Mouse (Mus musculus): Measurements from ENCODE around the gene Slc39a11. TPM values are rescaled to one million over a fixed set of nuclear protein-coding genes. Genes with fewer than 3 reads are reported as not detected.

The Slc39a11 gene
- polyA plus RNA-seq, 1 experiment from 2014 or later: 15.1 TPM

GRCm38 (mm10) chr11:113522726-113523125 is 127.2 kb downstream of the Slc39a11 start:
- no peak for TF ChIP-seq CTCF (IDR thresholded peaks at IDR 0.05)
- TF ChIP-seq EP300 (IDR thresholded peaks at IDR 0.05): no peak

DNA sequence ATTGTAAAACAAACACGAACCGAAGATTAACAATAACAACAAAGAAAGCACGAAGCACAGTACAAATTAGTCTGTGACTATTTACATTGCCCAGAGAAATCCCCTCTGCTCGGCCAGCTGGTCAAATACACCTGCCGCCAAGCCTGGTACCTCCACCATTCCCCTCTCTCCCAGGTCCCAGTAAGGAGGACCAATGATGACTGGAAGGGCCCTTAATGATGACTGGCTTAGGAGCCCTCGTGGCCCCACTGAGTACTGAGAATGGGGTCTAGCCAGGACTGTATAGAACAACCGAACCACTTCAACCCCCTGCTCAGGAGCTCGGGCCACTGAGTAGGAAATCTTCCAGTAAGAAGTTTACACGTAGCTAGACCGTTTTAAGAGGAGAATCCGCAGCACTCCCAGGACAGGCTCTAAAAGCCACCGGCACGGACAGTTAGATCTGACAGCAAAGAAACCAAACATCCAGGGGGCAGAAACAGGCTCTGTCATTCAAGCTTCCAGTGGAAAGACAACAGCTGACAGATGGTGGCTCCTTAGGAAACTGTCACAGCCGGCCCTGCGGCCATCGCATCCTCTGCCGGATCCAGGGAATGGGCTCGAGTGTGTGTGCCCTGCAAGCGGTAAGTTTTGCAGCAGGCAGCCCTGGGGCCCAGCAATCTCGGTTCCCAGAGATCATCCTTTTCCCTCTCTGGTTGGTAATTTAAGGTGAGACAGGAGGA is 128.2 kb downstream of the Slc39a11 start:
- no peak for DNase-seq (ENCODE audit: low spot score)
- Histone ChIP-seq H3K36me3 (ENCODE audit: insufficient read depth, low read length) (no peaks in the 10 kb centered on the region), H3K27me3 (replicated peaks; ENCODE audit: insufficient read depth, low read length) (no peaks in the 10 kb centered on the region), H3K9me3 (ENCODE audit: low read length) (no peaks in the 10 kb centered on the region), H3K9ac (replicated peaks; ENCODE audit: low read depth) (no peak overlapping the region), H3K4me1 (ENCODE audit: insufficient read depth, low read depth, low read length) (no peaks in the 10 kb centered on the region), H3K4me3 (ENCODE audit: low read depth, low read length) (no peak overlapping the region), H3K4me2 (replicated peaks; ENCODE audit: low read depth, low read length) (no peak overlapping the region), H3K27ac (ENCODE audit: low read length) (no peak overlapping the region)
- no peak for TF ChIP-seq EP300 (IDR thresholded peaks at IDR 0.05)
- no peak for TF ChIP-seq CTCF (IDR thresholded peaks at IDR 0.05)
- WGBS: 60% methylated on average over 20 of the region's 20 CpGs
- ATAC-seq: no peak

More at GRCm38 (mm10) chr11:113522726-113523125, 127.2 kb downstream of the Slc39a11 start:
- no peak for DNase-seq (ENCODE audit: low spot score)
- H3K9ac ChIP-seq (replicated peaks; ENCODE audit: low read depth): no peak overlapping the region
- H3K4me3 ChIP-seq (ENCODE audit: low read depth, low read length): no peak overlapping the region
- ATAC-seq: no peak
- no peaks in the 10 kb centered on the region for H3K4me1 ChIP-seq (ENCODE audit: insufficient read depth, low read depth, low read length)
- no peak overlapping the region for H3K27ac ChIP-seq (ENCODE audit: low read length)
- H3K27me3 ChIP-seq (replicated peaks; ENCODE audit: insufficient read depth, low read length): no peaks in the 10 kb centered on the region
- H3K9me3 ChIP-seq (ENCODE audit: low read length): no peaks in the 10 kb centered on the region
- no peaks in the 10 kb centered on the region for H3K36me3 ChIP-seq (ENCODE audit: insufficient read depth, low read length)
- 73% methylated on average over 4 of the region's 4 CpGs for WGBS
- H3K4me2 ChIP-seq (replicated peaks; ENCODE audit: low read depth, low read length): no peak overlapping the region

- no peak for DNase-seq (ENCODE audit: low spot score)
- no peak for ATAC-seq
- Histone ChIP-seq H3K4me1 (ENCODE audit: insufficient read depth, low read depth, low read length) (no peaks in the 10 kb centered on the region), H3K36me3 (ENCODE audit: insufficient read depth, low read length) (no peaks in the 10 kb centered on the region), H3K27me3 (replicated peaks; ENCODE audit: insufficient read depth, low read length) (no peaks in the 10 kb centered on the region), H3K9me3 (ENCODE audit: low read length) (no peaks in the 10 kb centered on the region), H3K4me2 (replicated peaks; ENCODE audit: low read depth, low read length) (no peak overlapping the region), H3K27ac (ENCODE audit: low read length) (no peak overlapping the region), H3K4me3 (ENCODE audit: low read depth, low read length) (no peak overlapping the region), H3K9ac (replicated peaks; ENCODE audit: low read depth) (no peak overlapping the region)
- TF ChIP-seq CTCF (IDR thresholded peaks at IDR 0.05) (no peak), EP300 (IDR thresholded peaks at IDR 0.05) (no peak)
- 70% methylated on average over 17 of the region's 17 CpGs for WGBS
Observed at GRCm38 (mm10) chr11:113520851-113521461, 128.9 kb downstream of the Slc39a11 start.

DNA sequence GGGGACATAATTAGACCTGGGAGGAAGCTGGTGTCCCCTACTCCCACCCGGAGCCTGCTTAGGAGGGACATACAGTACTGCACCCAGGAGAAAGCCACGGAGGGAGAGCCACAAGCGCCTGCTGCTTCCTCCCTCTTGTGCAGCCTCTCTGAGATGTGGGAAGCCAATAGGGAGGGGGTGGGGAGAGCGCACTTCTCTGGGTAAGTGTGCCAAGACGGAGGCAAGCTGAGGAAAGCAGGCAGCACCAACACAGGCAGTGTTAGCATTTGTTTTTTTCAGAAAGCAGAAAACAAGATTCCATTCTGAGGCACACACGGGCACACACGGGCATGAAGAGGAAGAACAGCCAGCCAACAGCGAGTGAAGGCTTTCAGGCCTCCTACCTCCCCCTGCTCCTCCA is 129.5 kb downstream of the Slc39a11 start:
- TF ChIP-seq EP300 (IDR thresholded peaks at IDR 0.05) (no peak), CTCF (IDR thresholded peaks at IDR 0.05) (no peak)
- no peaks in the 10 kb centered on the region for H3K9me3 ChIP-seq (ENCODE audit: low read length)
- H3K36me3 ChIP-seq (ENCODE audit: insufficient read depth, low read length): no peaks in the 10 kb centered on the region
- H3K4me2 ChIP-seq (replicated peaks; ENCODE audit: low read depth, low read length): no peak overlapping the region
- no peaks in the 10 kb centered on the region for H3K27me3 ChIP-seq (replicated peaks; ENCODE audit: insufficient read depth, low read length)
- ATAC-seq (no peak), DNase-seq (ENCODE audit: low spot score) (no peak)
- H3K4me1 ChIP-seq (ENCODE audit: insufficient read depth, low read depth, low read length): no peaks in the 10 kb centered on the region
- 56% methylated on average over 8 of the region's 8 CpGs for WGBS
- no peak overlapping the region for H3K4me3 ChIP-seq (ENCODE audit: low read depth, low read length)
- no peak overlapping the region for H3K9ac ChIP-seq (replicated peaks; ENCODE audit: low read depth)
- no peak overlapping the region for H3K27ac ChIP-seq (ENCODE audit: low read length)

DNA sequence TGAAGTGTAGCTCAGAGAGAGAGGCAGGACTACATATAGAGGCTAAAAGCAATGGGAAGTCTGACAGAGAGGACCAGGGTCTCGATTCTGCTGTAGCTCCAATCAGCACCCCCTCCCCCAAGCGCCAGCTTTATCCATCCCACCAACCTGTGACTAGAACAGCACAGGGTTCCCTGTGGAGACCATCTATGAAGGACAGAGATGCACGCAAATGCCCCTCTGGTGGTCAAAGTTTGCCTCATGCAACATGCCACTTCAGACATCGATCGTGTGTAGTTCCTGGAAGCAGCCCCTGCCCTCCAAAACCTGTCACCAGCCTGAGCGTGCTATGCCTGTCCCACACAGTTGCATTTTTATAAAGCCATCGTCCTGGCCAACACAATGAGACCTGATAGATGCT is 129.9 kb downstream of the Slc39a11 start:
- H3K36me3 ChIP-seq (ENCODE audit: insufficient read depth, low read length): no peaks in the 10 kb centered on the region
- H3K9ac ChIP-seq (replicated peaks; ENCODE audit: low read depth): no peak overlapping the region
- TF ChIP-seq CTCF (IDR thresholded peaks at IDR 0.05) (no peak; the same call in 1 of the 2 replicates), EP300 (IDR thresholded peaks at IDR 0.05) (no peak)
- WGBS: 81% methylated on average over 7 of the region's 7 CpGs
- no peak overlapping the region for H3K4me3 ChIP-seq (ENCODE audit: low read depth, low read length)
- no peaks in the 10 kb centered on the region for H3K4me1 ChIP-seq (ENCODE audit: insufficient read depth, low read depth, low read length)
- H3K4me2 ChIP-seq (replicated peaks; ENCODE audit: low read depth, low read length): no peak overlapping the region
- no peak for DNase-seq (ENCODE audit: low spot score)
- no peak overlapping the region for H3K27ac ChIP-seq (ENCODE audit: low read length)
- no peaks in the 10 kb centered on the region for H3K9me3 ChIP-seq (ENCODE audit: low read length)
- ATAC-seq: no peak
- H3K27me3 ChIP-seq (replicated peaks; ENCODE audit: insufficient read depth, low read length): no peaks in the 10 kb centered on the region

DNA sequence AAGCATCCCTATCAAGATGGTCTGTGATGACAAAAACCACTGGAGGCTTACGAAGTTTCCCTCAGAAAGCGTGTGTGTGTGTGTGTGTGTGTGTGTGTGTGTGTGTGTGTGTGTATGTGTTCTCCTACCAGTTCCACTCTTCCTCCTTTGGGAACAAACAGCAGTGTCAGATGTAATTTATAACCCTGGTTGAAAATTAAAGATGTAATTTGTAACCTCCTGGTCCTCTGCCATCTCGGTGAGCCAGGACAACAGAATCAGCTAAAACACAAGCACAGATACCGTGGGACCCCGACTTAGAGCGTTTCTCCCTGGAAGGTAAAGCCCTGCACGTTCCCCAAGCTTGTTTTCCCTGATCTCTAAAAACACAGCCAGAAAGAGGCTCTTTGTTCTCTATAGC is 131.7 kb downstream of the Slc39a11 start:
- Histone ChIP-seq H3K27ac (ENCODE audit: low read length) (no peak overlapping the region), H3K9ac (replicated peaks; ENCODE audit: low read depth) (no peak overlapping the region), H3K27me3 (replicated peaks; ENCODE audit: insufficient read depth, low read length) (no peaks in the 10 kb centered on the region), H3K36me3 (ENCODE audit: insufficient read depth, low read length) (no peaks in the 10 kb centered on the region), H3K4me1 (ENCODE audit: insufficient read depth, low read depth, low read length) (no peaks in the 10 kb centered on the region), H3K4me3 (ENCODE audit: low read depth, low read length) (no peak overlapping the region), H3K4me2 (replicated peaks; ENCODE audit: low read depth, low read length) (no peak overlapping the region), H3K9me3 (ENCODE audit: low read length) (no peaks in the 10 kb centered on the region)
- DNase-seq (ENCODE audit: low spot score): no peak
- ATAC-seq: no peak
- WGBS: 81% methylated on average over 7 of the region's 7 CpGs
- TF ChIP-seq EP300 (IDR thresholded peaks at IDR 0.05) (no peak), CTCF (IDR thresholded peaks at IDR 0.05) (no peak)

All from lung, postnatal 0 days (tissue).